Mouse (Mus musculus) CH12.LX (cell line): ENCODE results near the gene Ermp1.

Experiments
- CTCF ChIP-seq, 2 experiments: IDR thresholded peaks in 1 of 2; conservative IDR thresholded peaks in 1 of 2; 2 replicates each; pipeline ENCODE4 v1.5.1; 2011 to 2012; ENCODE audit warnings: low read depth in 2 of 2, low read length in 2 of 2, improper control_type of control experiment in 1 of 2, inconsistent platforms in 1 of 2, mild to moderate bottlenecking in 1 of 2, moderate library complexity in 1 of 2
- E2F4 ChIP-seq: IDR thresholded peaks from 2 replicates; pipeline ENCODE4 v1.6.1; 2011; ENCODE audit warnings: low read depth, low read length, improper control_type of control experiment; ENCODE audit not compliant: insufficient replicate concordance
- ELF1 ChIP-seq: IDR thresholded peaks from 2 replicates; pipeline ENCODE4 v1.6.1; 2014; ENCODE audit warnings: low read depth, mild to moderate bottlenecking, inconsistent platforms, low read length, improper control_type of control experiment
- EP300 ChIP-seq: IDR thresholded peaks from 2 replicates; pipeline ENCODE4 v1.6.1; 2011; ENCODE audit warnings: low read length, improper control_type of control experiment
- ETS1 ChIP-seq: conservative IDR thresholded peaks from 2 replicates; pipeline ENCODE4 v1.6.1; 2012; ENCODE audit warnings: low read depth, mild to moderate bottlenecking, inconsistent platforms, low read length, improper control_type of control experiment, moderate library complexity
- JUND ChIP-seq: conservative IDR thresholded peaks from 2 replicates; pipeline ENCODE4 v1.6.1; 2011; ENCODE audit warnings: low read depth, low read length, improper control_type of control experiment
- MAZ ChIP-seq: IDR thresholded peaks from 2 replicates; pipeline ENCODE4 v1.6.1; 2012; ENCODE audit warnings: low read depth, mild to moderate bottlenecking, inconsistent platforms, low read length, improper control_type of control experiment, moderate library complexity
- MXI1 ChIP-seq: IDR thresholded peaks from 2 replicates; pipeline ENCODE4 v1.6.1; 2011; ENCODE audit warnings: mild to moderate bottlenecking, low read depth, low read length, improper control_type of control experiment
- NRF1 ChIP-seq: IDR thresholded peaks from 2 replicates; pipeline ENCODE4 v1.6.1; 2014; ENCODE audit warnings: low read depth, mild to moderate bottlenecking, inconsistent platforms, low read length, improper control_type of control experiment, moderate library complexity
- POLR2A ChIP-seq: IDR thresholded peaks from 2 replicates; pipeline ENCODE4 v1.6.1; 2011; ENCODE audit warnings: low read depth, mild to moderate bottlenecking, improper control_type of control experiment, low read length
- SMC3 ChIP-seq: IDR thresholded peaks from 2 replicates; pipeline ENCODE4 v1.6.1; 2011; ENCODE audit warnings: low read depth, low read length, improper control_type of control experiment
- TBP ChIP-seq: conservative IDR thresholded peaks from 2 replicates; pipeline ENCODE4 v1.6.1; 2011; ENCODE audit warnings: low read depth, low read length, improper control_type of control experiment
- ZC3H11A ChIP-seq: IDR thresholded peaks from 2 replicates; pipeline ENCODE4 v1.6.1; 2012; ENCODE audit warnings: low read depth, mild to moderate bottlenecking, inconsistent platforms, low read length, improper control_type of control experiment
- ZKSCAN1 ChIP-seq: IDR thresholded peaks from 2 replicates; pipeline ENCODE4 v1.6.1; 2012; ENCODE audit warnings: low read depth, inconsistent platforms, low read length, improper control_type of control experiment, borderline replicate concordance

GRCm38 (mm10) chr19:29566512-29566911, 81.7 kb downstream of the Ermp1 start:
- TF ChIP-seq POLR2A (no peak), ZC3H11A (no peak), CTCF (conservative IDR thresholded peaks at IDR 0.05 in 1 of 2, IDR thresholded peaks at IDR 0.05 in 1 of 2; ENCODE audit: low read depth in 2 of 2, low read length in 2 of 2) (no peak), ELF1 (no peak), E2F4 (no peak), EP300 (no peak), MXI1 (no peak), NRF1 (no peak), ZKSCAN1 (no peak), JUND (no peak), TBP (no peak), ETS1 (no peak), MAZ (no peak), SMC3 (no peak)
